Mouse (Mus musculus) erythroblast, embryonic 14.5 days (primary cell): ENCODE measurements around the gene Ddx41.

Experiments used
- GATA1 ChIP-seq: IDR thresholded peaks from 2 replicates; pipeline ENCODE4 v1.6.1; 2012; ENCODE audit warnings: low read length, inconsistent platforms, mixed read lengths
- TAL1 ChIP-seq: IDR thresholded peaks from 3 replicates; pipeline ENCODE4 v1.6.1; 2012; ENCODE audit warnings: low read length, inconsistent platforms, mixed read lengths

GRCm38 (mm10) chr13:55507877-55508276 lies 28.6 kb downstream of the Ddx41 start:
- TF ChIP-seq TAL1 (no peak), GATA1 (no peak)
